Mouse (Mus musculus): ENCODE results near the gene Fbxl17. TPM values are rescaled to one million over a fixed set of nuclear protein-coding genes. Genes with fewer than 3 reads are reported as not detected.
A peak's percentile ranks its signal among the peaks of the same experiment; 100 is the strongest.

Fbxl17 gene
- total and polyA plus RNA-seq, 2 experiments from 2014 or later, result 11.4 to 26.3 TPM

DNA sequence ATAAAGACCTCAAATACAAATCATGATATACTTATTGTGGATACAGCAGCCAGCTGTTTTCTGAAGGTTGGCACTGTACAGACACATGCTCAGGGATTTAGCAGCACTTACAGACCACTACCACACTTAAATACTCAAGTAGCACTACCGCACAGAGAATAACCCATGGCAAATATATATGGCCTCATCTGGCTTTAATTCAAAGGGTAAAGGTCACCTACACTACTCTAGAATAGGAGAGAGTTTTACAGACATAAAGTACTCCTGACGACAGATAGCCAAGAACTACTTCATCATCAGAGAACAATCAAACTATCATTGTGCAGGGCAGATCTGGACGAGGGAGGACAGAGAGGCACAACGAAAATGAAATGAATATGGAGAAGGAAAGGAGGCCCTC lies 93.9 kb downstream of the Fbxl17 start:
- no peak for ATAC-seq (ENCODE audit: insufficient read depth, low read depth)
- DNase-seq (ENCODE audit: low spot score), result no peak
- Histone ChIP-seq H3K9me3 (replicated peaks; ENCODE audit: control insufficient read depth, low read length) (no peaks in the 10 kb centered on the region), H3K36me3 (replicated peaks; ENCODE audit: control insufficient read depth, insufficient read depth, low read length) (no peaks in the 10 kb centered on the region), H3K27ac (ENCODE audit: low read depth) (no peak overlapping the region), H3K9ac (replicated peaks; ENCODE audit: low read depth, low read length) (no peak overlapping the region), H3K4me3 (ENCODE audit: low read depth, low read length) (no peak overlapping the region), H3K4me2 (ENCODE audit: low read depth, low read length) (no peak overlapping the region), H3K27me3 (ENCODE audit: control insufficient read depth, insufficient read depth, low read length) (no peaks in the 10 kb centered on the region), H3K4me1 (ENCODE audit: control insufficient read depth, insufficient read depth) (peaks cover 15% of the 10 kb centered on the region; the same call in 1 of the 2 replicates)
- 56% methylated on average over 4 of the region's 4 CpGs for WGBS
- TF ChIP-seq EP300 (IDR thresholded peaks at IDR 0.05; ENCODE audit: low read depth), result no peak

DNA sequence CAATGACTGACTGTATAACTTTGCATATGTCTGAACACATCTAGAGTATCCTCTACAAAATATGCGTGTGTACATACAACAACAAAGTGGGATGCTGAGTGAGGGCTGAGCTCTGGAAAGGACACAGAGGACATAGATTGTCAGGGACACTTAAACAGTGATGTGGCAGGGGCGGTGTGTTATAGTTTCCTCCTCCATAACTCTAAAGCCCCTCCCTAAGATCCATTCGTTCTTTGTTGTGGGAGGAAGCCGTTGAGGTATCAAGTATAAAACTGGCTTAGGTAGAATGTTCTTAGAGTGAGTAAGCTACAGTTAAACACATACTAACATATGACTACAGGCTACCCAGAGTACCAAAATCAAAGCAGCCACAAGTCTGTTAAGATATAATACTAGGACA lies 94.3 kb downstream of the Fbxl17 start:
- no peak overlapping the region for H3K27ac ChIP-seq (ENCODE audit: low read depth)
- ATAC-seq (ENCODE audit: insufficient read depth, low read depth) (no peak), DNase-seq (ENCODE audit: low spot score) (no peak)
- 58% methylated on average over 4 of the region's 4 CpGs for WGBS
- H3K4me2 ChIP-seq (ENCODE audit: low read depth, low read length), result no peak overlapping the region
- no peaks in the 10 kb centered on the region for H3K36me3 ChIP-seq (replicated peaks; ENCODE audit: control insufficient read depth, insufficient read depth, low read length)
- peaks cover 15% of the 10 kb centered on the region; the same call in 1 of the 2 replicates for H3K4me1 ChIP-seq (ENCODE audit: control insufficient read depth, insufficient read depth)
- no peaks in the 10 kb centered on the region for H3K27me3 ChIP-seq (ENCODE audit: control insufficient read depth, insufficient read depth, low read length)
- no peak overlapping the region for H3K9ac ChIP-seq (replicated peaks; ENCODE audit: low read depth, low read length)
- H3K4me3 ChIP-seq (ENCODE audit: low read depth, low read length), result no peak overlapping the region
- no peaks in the 10 kb centered on the region for H3K9me3 ChIP-seq (replicated peaks; ENCODE audit: control insufficient read depth, low read length)
- TF ChIP-seq EP300 (IDR thresholded peaks at IDR 0.05; ENCODE audit: low read depth) (no peak), CTCF (IDR thresholded peaks at IDR 0.05; ENCODE audit: low read depth) (no peak)

DNA sequence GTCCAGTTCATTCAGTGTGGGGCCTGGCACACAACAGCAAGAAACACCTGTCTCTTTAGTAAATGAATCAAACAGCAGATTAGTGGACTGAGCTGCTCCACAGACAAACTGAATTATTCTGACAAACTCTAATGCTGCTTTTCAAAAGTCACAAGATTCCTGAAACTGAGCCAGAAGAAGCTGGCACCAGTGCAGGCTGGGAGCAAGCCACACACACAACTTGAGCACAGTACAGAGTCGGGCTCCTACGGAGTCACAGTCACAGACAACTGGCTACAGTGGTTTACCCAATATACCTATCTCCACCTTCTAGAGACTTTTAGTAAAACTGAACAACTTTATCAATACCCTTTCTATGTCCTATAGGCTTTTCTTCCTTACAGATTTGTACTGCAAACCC lies 94.8 kb downstream of the Fbxl17 start:
- no peaks in the 10 kb centered on the region for H3K36me3 ChIP-seq (replicated peaks; ENCODE audit: control insufficient read depth, insufficient read depth, low read length)
- peak overlapping the region; percentile 27; the same call in 1 of the 2 replicates for H3K27ac ChIP-seq (ENCODE audit: low read depth)
- no peak overlapping the region for H3K9ac ChIP-seq (replicated peaks; ENCODE audit: low read depth, low read length)
- no peak for TF ChIP-seq EP300 (IDR thresholded peaks at IDR 0.05; ENCODE audit: low read depth)
- no peak for TF ChIP-seq CTCF (IDR thresholded peaks at IDR 0.05; ENCODE audit: low read depth)
- no peak overlapping the region for H3K4me3 ChIP-seq (ENCODE audit: low read depth, low read length)
- no peak for ATAC-seq (ENCODE audit: insufficient read depth, low read depth)
- no peak overlapping the region for H3K4me2 ChIP-seq (ENCODE audit: low read depth, low read length)
- no peak for DNase-seq (ENCODE audit: low spot score)
- peaks cover 15% of the 10 kb centered on the region; the same call in 1 of the 2 replicates for H3K4me1 ChIP-seq (ENCODE audit: control insufficient read depth, insufficient read depth)
- H3K9me3 ChIP-seq (replicated peaks; ENCODE audit: control insufficient read depth, low read length), result no peaks in the 10 kb centered on the region
- WGBS, result 14% methylated on average over 2 of the region's 2 CpGs
- H3K27me3 ChIP-seq (ENCODE audit: control insufficient read depth, insufficient read depth, low read length), result no peaks in the 10 kb centered on the region

DNA sequence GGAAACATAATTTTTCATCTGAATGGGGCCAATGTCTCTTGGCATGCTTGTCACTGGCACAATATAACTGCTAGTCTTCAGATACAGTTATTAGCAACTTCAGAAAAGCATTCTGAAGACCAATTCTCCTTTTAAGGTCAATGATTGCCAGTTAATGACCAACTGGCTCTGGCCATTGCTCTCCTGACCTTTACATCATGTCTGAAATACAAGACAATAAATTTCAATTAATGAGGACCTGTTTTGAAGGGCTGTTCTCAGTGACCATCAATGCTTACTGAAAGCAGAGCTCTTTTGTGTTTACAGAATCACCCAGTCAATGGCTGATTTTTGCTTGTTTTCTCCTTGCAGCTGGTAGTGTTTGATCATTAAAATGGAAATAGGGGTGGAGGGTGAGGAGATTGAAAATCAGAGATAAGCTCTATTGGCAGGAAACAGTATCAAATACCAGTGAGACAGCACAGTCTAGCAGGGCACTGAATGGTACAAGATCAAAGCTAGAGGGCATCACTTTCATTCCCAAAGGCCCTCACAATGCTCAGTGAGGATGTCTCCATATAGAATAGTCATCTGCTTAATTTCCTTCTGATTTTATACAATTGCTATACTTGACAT lies 95.9 kb downstream of the Fbxl17 start:
- no peak for ATAC-seq (ENCODE audit: insufficient read depth, low read depth)
- Histone ChIP-seq H3K4me1 (ENCODE audit: control insufficient read depth, insufficient read depth) (peaks cover 15% of the 10 kb centered on the region; the same call in 1 of the 2 replicates), H3K9me3 (replicated peaks; ENCODE audit: control insufficient read depth, low read length) (no peaks in the 10 kb centered on the region), H3K9ac (replicated peaks; ENCODE audit: low read depth, low read length) (no peak overlapping the region), H3K27me3 (ENCODE audit: control insufficient read depth, insufficient read depth, low read length) (no peaks in the 10 kb centered on the region), H3K4me3 (ENCODE audit: low read depth, low read length) (no peak overlapping the region), H3K36me3 (replicated peaks; ENCODE audit: control insufficient read depth, insufficient read depth, low read length) (no peaks in the 10 kb centered on the region), H3K27ac (ENCODE audit: low read depth) (no peak overlapping the region), H3K4me2 (ENCODE audit: low read depth, low read length) (no peak overlapping the region)
- TF ChIP-seq CTCF (IDR thresholded peaks at IDR 0.05; ENCODE audit: low read depth) (no peak), EP300 (IDR thresholded peaks at IDR 0.05; ENCODE audit: low read depth) (no peak)
- no peak for DNase-seq (ENCODE audit: low spot score)

DNA sequence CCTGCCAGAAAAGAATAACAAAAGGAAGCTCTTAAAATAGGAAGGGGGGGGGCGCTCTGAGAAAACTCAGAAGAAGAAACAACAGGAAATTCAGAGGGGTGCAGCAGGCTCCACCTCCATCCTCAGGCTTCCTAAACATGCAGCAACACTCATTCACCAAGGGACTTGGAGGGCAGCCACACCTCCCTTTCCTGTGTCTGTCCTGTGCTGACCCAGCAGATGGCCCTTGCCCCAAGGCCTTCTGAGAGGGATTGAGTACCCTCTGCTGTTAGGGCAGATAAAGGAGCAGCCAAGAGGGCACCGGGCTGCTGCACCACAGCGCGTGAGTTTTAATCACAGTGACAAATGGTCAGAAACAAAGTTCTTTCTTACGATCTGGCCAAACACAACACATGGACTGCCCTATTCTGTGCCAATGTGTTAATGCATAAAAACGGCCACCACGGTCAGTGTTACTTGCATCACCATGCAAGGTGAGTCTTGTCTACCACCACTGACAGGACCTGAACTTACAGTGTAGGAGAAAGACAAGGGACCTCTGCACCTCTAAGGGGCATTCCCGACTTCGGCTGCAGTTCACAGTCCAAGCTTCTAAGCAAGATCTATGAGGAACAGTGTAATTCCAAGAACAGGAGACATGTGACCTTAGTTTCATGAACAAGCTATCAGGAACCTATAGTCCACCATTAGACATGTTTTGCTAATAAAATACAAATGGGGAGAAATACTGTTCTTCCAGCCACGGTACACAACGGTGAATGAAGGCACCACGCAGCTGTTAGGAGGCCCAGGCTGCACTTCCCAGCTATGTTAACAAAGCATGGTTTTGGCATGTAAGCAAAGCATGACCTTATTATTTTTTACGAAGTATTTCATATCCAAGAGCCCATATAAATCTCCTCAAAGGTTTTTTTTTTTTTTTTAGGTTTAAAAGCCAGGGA lies 96.8 kb downstream of the Fbxl17 start:
- no peak overlapping the region for H3K9ac ChIP-seq (replicated peaks; ENCODE audit: low read depth, low read length)
- TF ChIP-seq EP300 (IDR thresholded peaks at IDR 0.05; ENCODE audit: low read depth) (no peak), CTCF (IDR thresholded peaks at IDR 0.05; ENCODE audit: low read depth) (peak; percentile 13; the same call in 1 of the 2 replicates)
- H3K4me2 ChIP-seq (ENCODE audit: low read depth, low read length), result no peak overlapping the region
- H3K4me1 ChIP-seq (ENCODE audit: control insufficient read depth, insufficient read depth), result peaks cover 15% of the 10 kb centered on the region; the same call in 1 of the 2 replicates
- H3K36me3 ChIP-seq (replicated peaks; ENCODE audit: control insufficient read depth, insufficient read depth, low read length), result no peaks in the 10 kb centered on the region
- H3K4me3 ChIP-seq (ENCODE audit: low read depth, low read length), result no peak overlapping the region
- ATAC-seq (ENCODE audit: insufficient read depth, low read depth), result peak; percentile 36; the same call in 1 of the 2 replicates
- H3K27me3 ChIP-seq (ENCODE audit: control insufficient read depth, insufficient read depth, low read length), result no peaks in the 10 kb centered on the region
- DNase-seq (ENCODE audit: low spot score), result peak; percentile 20
- 70% methylated on average over 13 of the region's 13 CpGs for WGBS
- peak overlapping the region; percentile 19; the same call in 1 of the 2 replicates for H3K27ac ChIP-seq (ENCODE audit: low read depth)
- H3K9me3 ChIP-seq (replicated peaks; ENCODE audit: control insufficient read depth, low read length), result no peaks in the 10 kb centered on the region
